Mouse (Mus musculus) gastrocnemius, postnatal 25 days (tissue): ENCODE data around the gene Ptprcap. TPM values are rescaled to one million over a fixed set of nuclear protein-coding genes. Genes with fewer than 3 reads are reported as not detected.

Source experiments
- DNase-seq: peaks from one replicate; pipeline ENCODE4 v3.0.0; 2022
- total RNA-seq, 2 experiments: library from RNA; stranded (reverse); gene quantifications; 1 replicate in 1 of 2; 2 replicates in 1 of 2; pipeline ENCODE4 v1.2.3; 2021

Ptprcap gene
- total RNA-seq, 2 experiments from 2014 or later = 0.35 TPM; not detected in 1

DNA sequence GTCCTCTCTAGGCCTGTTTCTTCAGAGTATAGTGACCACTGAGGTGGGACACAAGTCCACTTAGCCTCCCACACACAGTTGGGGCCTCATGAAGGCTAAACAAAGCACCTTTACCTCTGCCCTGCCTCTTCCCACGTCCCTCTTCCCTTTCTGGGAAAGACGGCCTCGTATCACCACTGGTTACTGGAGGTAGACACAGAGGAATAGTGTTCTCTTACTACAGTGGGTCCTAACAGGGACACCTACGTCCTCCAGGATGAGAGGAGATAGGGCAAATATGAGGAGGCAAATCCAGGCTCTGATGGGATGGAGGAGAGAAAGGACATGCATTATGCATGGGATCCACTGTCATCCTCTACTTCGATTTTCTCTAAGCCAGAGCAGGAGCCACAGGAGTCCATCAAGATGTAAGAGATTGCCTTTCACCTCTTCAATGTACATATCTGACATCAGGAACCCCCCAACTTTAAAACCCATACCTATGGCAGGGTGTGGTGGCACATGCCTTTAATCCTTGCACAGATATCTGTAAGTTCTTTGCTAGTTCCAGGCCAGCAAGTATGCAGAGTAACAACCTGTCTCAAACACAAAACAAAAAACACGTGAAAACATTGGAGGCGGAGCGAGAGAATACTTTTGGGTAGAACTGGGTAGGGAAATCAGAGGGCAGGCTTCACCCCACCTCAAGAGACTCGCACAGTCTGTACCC, 5.5 kb upstream of the Ptprcap start:
- no peak for DNase-seq

- DNase-seq = peak; percentile 98
Measured at GRCm38 (mm10) chr19:4148491-4148806, 5.0 kb upstream of the Ptprcap start, which contains the start of gene Coro1b. TSS of gene Coro1b (plus strand) at chr19:4148619.

GRCm38 (mm10) chr19:4148819-4149218, 4.6 kb upstream of the Ptprcap start:
- no peak for DNase-seq

- DNase-seq = no peak
Measured at GRCm38 (mm10) chr19:4149283-4149682, 4.1 kb upstream of the Ptprcap start.

- no peak for DNase-seq
Measured at GRCm38 (mm10) chr19:4149764-4150461, 3.5 kb upstream of the Ptprcap start.

- DNase-seq = no peak
Measured at GRCm38 (mm10) chr19:4150567-4151487, 2.6 kb upstream of the Ptprcap start.

- no peak for DNase-seq
Measured at GRCm38 (mm10) chr19:4151488-4151860, 1.9 kb upstream of the Ptprcap start.

DNA sequence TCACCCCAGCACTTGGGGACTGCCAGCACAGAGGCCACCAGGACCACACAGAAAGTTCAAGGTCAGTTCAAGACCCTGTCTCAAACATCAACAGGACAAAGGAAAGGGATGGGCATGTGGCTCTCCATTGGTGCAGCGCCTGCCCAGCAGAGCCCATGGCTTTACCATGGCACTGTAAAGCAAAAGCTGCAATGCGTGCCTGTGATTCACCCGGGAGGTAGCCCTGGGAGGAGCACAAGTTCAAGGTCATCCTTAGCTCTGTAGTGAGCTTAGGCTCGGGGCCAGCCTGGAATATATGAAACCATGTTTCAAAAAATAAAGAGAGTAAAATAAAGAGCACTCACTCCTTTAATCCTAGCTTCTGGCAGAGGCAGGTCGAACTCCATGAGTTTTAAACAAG, 1.5 kb upstream of the Ptprcap start:
- DNase-seq = no peak

GRCm38 (mm10) chr19:4152445-4153231, 766 bp upstream of the Ptprcap start:
- no peak for DNase-seq

GRCm38 (mm10) chr19:4154437-4155222, 1.2 kb downstream of the Ptprcap start:
- DNase-seq = no peak

DNA sequence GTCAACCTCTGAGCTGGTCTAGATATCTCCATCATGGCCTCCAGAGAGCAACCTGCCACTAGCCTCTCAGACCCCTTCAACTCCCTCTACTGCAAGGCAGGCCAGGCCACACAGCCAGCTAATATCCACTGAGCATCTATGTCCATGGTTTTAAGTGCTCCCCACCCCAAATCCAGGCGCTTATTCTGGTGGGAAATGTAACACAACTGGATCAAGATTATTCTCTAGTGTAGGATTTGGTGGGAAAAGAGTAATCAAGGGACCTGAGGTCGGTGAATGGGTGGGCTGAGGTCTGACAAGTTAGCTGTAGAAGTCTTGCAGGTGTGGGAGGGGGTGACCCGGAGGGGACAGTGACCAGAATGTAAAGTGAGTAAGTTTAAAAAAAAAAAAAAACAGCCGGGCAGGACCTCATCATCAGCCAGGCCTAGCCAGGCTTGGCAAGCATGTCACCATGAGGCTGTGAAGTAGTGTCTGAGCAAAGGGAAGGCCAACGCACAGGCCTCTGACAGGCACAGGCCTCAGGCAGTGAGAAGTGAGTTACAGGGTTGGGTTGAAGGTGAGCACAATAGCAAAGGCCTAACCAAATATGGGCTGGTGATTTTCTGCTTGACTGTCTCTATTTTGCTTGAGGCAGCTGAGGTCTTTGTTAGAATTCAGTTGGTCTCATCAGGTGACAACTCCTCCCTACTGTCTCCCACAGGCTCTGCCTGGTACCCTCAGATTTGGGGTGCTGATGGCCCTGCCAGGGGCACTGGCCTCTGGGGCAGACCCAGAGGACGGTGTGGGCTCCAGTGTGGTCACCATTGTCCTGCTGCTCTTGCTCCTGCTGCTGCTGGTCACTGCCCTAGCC, 2.0 kb downstream of the Ptprcap start:
- no peak for DNase-seq

DNA sequence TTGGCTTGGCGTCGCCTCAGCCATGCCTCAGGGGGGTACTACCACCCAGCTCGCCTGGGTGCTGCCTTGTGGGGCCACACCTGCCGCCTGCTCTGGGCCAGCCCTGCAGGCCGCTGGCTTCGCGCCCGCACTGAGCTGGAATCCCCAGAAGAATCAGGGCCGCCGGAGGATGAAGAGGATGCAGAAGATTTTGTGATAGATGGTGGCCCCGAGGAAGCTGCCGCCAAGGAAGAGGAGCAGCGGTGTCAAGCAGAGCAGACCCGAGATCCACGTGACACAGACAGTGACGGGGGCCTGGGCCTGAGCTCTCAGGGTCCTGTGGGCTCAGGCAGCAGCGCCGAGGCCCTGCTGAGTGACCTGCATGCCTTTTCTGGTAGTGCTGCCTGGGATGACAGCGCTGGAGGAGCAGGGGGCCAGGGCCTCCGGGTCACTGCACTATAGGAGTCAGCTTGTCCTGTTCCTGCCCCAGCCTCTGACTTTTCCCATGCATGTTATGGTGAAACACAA, 2.7 kb downstream of the Ptprcap start:
- no peak for DNase-seq

DNA sequence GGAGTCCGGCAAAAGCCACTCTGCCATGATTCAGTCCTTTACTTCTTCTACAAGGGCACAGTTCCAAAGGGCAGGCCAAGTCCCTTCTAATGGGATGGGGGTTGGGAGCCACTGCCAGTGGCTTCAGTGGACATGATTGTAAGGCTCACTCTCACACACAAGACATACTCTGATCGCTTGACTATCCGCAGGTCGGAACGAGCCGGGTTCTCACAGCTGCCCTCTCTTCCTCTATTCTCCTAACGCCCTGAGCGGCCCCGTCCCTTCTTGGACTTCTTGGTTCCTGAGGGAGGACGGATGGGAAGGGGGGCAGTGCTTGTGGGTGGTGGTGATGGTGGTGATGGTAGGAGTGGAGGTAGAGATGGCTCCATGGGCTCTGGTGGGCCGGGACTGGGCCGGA, 3.4 kb downstream of the Ptprcap start:
- DNase-seq = no peak

DNA sequence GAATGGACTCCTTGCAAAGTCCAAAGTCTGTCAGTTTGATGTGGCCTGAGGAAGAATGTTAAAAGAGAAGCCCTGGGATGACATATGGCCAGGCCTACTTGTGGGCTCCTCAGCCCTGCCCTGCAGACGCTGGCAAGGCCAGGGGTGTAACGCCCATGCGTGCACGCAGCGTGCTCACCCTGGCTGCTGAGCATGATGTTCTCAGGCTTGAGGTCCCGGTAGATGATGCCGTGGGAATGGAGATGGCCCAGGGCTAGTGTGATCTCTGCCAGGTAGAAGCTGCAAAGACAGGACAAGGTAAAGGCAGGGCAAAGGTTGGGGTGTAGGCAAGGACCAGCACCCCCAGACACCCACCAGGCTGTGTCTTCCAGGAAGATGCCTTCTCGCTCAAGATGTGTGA, 5.6 kb downstream of the Ptprcap start:
- DNase-seq = no peak

DNA sequence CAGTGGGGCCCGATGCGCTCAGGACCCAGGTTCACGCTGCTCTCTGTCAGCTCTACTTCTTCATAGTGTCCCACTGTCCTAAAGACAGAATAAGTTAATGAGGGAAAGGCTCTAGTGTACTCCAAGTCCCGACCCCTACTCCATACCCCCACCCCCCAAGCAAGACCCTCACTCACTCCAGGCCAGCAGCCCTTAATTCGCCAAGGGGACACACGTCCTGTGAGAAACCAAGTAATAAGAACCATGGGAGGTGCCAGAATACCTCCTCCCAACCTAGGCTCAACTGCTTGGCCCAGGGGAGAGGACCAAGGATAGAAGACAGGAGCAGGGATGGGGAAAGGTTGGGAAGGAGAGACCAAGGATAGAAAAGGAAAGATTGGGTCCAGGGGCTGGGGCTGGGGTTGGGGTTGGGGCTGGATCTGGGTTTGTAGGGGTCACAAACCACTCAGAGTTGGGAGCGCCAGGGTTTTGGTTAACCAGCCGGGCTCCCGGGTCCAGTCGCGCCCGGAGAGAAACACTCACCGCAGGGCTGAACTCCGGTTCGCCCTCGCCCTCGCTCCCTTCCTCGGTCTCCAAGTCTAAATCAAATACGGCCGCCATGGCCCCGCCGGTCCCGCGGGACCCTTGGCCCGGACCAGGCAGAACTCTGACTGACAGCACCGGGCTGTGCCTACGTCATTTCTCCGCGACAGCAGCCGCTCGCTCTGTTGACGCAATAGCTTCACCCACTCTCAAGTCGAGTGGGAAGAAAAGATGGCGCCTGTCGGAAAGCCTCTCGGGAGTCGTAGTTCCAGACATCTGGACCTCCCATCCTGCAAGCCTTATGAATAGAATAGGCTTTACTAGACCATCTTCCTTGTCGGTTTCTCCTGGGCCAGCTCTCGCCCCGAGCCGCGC, 9.5 kb downstream of the Ptprcap start, which contains the start of gene Rps6kb2:
Gene Rps6kb2 (minus strand): TSS at position 709 of the 897 bp plus-strand sequence.
- DNase-seq = peak; percentile 96

GRCm38 (mm10) chr19:4163543-4163887, 10.1 kb downstream of the Ptprcap start:
- DNase-seq = no peak

DNA sequence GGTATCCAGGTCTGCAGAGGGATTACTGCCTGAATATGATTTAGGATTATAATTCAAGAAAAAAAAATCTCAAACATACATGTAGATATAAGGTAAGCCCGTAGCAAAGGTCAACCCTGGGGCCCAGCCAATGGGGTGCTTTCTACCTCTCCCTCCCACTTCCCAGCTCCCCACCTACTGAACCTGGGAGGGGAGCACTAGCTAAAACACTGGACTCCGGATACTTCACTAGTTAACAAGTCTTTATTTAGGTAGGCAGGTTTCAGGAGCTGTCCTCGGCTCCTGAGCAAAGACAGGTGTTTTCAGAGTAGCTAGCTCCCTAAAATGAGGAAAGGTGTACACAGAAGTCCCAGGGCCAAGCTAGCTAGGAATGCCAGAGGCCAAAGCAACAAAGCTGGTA, 10.7 kb downstream of the Ptprcap start:
- DNase-seq = no peak

- DNase-seq = no peak
Measured at GRCm38 (mm10) chr19:4164721-4165120, 11.3 kb downstream of the Ptprcap start.
